Mouse (Mus musculus) embryo, embryonic 11.5 days (tissue): ENCODE results near the gene Th.

Experiments used
- DNase-seq: peaks from one replicate; pipeline ENCODE4 v3.0.0-alpha.2; 2012; ENCODE audit warnings: low read depth, low spot score

Th gene

DNA sequence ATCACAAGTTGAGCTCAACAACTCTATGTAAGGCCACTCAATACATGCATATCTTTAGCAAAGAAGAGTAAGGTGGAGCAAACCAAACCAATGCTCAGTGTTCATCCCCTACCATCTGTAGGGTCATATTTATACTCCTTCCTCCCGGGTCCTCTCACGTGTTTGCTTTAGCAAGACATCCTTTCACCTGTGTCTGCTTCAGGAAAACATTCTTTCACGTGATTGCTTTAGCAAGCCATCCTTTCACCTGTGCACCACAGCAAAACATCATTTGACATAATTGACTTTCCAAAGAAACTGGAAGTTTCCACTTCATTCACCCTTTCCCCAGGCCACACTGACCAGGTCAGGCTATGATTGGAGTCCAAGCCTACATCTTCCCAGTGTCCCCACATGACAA lies at the start of gene Th:
Gene Th, minus strand, starts transcription at position 101 of the 400 bp plus-strand sequence.
- DNase-seq: no peak

GRCm38 (mm10) chr7:142968809-142969511 lies 38.0 kb upstream of the Th start, which contains the start of gene Ascl2:
Gene Ascl2 (minus strand): TSS chr7:142969264.
- DNase-seq: peak; percentile 22

DNA sequence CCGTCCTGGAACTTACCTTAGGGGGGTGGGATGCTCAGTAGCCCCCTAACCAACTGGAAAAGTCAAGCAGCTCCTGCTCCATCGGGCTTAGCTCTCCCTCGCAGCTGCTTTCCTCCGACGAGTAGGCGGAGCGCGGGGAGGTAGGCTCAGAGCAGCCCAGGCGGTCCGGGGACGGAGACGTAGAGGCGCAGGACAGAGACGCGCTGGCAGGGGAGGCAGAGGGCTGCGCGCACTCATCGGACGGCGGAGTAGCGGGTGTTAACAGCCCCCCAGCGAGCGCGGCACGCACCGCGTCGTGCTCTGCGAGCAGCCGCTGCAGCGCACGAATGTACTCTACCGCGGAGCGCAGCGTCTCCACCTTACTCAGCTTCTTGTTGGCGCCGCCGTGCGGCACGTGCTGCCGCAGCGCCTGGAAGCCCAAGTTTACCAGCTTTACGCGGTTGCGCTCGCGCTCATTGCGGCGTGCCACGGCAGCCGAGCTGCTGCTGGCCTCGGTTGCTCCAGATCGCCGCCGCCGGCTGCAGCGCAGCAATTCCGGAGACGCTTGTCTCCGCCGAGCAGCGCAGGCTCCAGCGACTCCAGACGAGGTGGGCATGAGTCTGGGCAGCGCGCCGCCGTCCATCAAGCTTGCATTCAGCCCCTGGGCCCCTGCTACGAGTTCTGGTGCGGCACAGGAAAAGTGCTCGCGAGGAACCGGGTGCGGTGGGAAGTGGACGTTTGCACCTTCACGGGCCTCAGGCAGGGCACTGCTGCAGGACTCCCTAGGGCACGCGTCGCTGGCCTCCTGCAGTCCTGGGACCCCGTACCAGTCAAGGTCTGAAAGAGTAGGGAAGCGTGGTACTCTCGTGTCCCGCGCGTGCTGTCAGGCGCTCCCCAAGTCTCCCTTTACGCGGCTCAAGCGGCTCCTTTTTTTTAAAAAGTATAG lies 37.2 kb upstream of the Th start:
- DNase-seq: peak; percentile 67

DNA sequence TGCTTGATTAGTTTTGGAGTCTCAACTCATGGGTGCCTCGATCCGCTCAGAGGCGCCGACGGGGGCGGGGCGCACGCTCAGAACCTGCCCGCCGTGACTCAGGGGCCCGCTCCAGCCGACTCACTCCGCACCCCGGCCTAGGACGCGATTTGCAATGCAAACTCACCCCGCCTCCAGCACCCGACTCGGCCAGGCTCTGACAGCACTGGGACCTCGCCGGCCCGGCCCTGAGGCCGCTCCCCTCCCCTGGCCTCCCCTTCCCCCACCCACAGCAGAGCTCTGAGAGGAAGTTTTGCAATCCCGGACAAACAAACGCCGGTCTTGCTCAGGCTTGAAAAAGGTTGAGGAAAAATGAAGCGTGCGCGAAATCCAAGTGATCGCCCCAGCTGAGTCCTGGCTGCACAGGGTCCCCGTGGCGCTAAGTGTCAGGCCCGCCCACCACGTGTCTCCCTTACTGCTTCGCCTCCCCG lies 36.5 kb upstream of the Th start:
- peak; percentile 4 for DNase-seq

DNA sequence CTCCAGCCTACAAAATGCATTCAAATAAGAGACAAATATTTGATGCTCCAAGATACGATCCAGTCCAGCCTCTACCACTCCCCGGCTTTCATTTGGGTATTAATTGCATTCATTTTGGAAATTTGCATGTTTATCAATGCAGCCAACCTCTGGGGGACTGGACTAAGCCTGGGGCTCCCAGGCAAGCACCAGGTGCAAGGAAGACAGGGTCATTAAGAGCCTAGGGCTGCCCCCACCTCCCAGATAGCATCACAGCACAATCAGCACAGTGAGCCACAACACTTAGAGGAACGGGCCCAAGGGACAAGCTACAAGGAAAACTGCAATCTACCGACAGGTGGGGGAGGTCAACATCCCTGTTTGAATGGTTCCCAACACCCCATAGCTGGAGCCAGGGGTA lies 28.8 kb upstream of the Th start:
- no peak for DNase-seq

- DNase-seq: no peak
These were observed 27.9 kb upstream of the Th start for GRCm38 (mm10) chr7:142958817-142959216.

GRCm38 (mm10) chr7:142956018-142956417 lies 25.1 kb upstream of the Th start:
- no peak for DNase-seq

GRCm38 (mm10) chr7:142949568-142949967 lies 18.6 kb upstream of the Th start:
- DNase-seq: no peak

DNA sequence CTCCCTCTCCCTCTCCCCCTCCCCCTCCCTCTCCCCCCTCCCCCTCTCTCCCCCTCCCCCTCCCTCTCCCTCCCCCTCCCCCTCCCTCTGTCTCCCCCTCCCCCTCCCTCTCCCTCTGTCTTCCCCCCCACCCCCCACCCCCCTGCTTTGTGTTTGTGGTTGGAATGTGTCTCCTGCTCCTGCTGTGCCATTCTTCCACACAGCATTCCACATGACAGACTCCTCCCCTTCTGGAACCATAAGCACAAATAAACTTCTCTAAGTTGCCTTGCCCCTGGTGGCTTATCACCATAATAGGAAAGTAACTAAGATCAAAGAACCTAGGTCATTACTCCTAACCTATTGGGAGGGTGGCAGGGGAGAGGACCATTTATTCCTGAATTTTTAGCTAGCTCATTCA lies 6.7 kb upstream of the Th start:
- DNase-seq: no peak

DNA sequence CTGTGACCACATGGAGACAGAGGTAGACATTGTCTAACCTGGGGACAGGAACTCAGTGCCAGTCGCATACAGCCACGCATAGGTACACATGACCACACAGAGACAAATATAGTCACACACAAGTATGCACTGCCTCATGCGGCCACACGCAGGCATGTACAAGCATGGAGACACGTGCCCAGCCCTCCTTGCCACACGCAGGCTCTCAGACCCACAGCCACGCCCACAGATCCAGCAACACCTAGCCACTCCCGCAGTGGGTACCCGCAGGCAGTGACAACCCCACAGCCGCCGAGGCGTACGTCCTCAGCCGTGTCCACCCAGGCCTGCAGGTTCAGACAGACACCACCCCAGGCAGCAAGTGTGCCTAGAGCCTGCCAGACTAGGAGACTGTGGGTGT lies 4.8 kb upstream of the Th start:
- no peak for DNase-seq

DNA sequence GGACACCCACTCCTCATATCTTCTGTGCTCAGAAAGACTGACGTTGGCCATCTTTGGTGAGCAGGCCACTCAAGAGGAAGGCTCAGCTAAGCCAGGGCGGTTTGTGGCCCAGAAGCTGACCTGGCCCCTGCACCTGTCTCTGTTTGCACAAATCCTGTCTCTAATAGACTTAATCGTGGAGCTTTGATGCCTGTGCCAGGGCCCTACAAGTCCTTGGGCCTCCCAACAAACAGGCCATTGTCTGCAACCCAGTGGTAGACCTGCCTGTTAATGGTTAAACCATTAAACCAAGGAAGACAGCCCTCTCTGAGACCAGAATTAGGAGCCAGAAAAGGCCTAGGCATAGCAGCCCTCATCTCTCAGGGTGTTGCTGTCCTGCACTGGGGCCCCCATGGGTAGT lies 1.5 kb upstream of the Th start:
- no peak for DNase-seq

GRCm38 (mm10) chr7:142929516-142929915 lies 1.4 kb downstream of the Th start:
- no peak for DNase-seq

DNA sequence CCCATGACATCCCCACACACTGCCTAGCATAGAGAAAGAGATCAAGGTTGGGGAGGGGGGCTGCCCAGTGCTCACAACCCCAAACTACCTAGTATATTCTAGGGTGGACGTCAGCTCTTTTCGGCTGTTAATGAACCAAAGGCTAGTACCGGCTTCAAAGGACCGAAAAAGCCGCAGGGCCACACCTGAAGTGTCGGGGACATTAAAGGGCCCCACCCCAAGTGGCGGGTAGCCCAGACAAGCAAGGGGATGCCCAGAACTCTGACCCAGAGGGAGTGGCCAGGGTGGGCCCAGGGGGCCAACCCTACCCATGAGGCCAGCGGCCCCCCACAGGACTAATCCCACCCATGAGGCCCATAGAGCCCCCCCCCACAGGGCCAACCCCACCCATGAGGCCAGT lies 3.6 kb downstream of the Th start:
- no peak for DNase-seq

DNA sequence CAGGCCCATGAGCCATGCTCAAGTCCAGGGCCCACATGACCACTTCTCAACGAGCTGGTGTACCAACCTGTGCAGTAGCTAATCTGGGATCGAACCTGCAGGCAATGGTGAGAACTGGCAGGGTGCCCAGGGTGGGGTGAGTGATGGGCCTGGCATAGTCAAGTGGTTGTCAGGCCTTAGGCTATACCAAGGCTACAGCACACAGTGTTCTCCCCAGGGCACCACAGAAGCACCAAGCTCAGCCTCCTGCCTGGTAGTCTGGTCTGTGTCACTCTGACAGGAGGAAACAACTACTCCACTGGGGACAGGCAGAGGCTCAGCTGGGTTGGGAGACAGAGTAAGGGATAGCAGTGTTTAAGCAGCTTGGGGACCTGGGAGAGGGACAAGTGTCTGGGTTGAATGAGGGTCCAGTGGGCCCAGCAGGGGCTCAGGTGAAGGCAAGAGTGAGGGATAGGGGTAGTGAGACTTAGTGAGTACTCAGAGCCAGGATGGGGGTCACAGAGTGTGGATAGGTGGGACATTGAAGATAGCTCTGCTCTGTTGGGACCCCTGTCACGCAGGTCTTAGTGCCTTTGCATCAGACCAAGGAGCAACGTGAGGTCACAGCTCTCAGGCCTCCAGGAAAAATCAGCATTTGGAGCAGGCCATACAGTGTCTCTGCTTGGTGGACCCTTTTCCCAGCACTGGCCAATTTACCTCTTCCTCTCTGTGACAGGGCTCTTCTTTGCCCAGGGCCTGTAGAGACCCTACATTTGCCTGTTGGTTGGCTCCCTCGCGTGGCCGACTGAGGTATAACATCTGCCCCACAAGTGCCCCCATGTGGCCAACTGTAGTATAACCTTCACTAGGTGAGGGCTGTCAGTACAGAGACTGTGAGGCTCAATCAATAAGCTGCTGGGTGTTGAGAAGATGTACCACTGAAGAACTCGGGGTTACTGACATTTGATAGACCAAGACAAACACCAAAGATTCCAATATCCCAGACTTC lies 12.0 kb downstream of the Th start:
- DNase-seq: peak; percentile 64

DNA sequence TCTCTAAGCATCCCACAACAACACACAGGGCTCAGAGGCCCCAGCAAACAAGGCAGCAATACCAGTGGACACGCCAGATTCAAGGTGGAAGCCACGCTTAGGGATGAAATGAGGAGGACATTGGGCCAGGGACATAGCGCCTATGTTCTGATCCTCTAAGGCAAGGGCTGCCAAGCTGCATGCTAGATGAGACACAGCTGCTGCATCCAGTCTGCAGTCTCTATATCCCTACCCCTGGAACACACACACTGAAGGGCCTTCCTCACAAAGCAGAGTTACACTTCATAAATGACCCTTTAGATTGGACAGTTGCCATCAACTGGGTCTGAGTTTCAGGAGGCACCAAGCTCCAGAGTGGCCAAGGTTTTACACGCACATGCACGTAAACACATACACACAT lies 13.3 kb downstream of the Th start:
- no peak for DNase-seq

GRCm38 (mm10) chr7:142916178-142916577 lies 14.8 kb downstream of the Th start:
- DNase-seq: no peak

- no peak for DNase-seq
These were observed 19.2 kb downstream of the Th start for GRCm38 (mm10) chr7:142911682-142912081.

DNA sequence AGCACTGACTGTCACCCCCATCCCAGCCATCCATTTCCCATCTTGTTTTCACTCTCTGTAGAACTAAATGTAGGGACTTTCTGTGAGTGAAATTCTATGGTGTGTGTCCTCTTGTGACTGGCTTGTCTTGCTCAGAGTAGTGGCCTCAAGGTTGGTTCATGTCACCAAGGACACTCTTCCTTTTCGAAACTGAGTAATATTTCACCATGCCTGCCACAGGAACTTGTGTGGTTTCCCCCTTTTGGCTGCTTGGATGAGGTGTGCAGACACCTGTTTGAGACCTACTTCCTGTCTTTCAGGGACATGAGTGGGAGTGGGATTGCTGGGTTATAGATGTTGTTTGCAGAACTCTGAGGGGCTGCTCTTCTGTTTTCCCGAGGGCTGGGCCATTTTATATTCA lies 20.8 kb downstream of the Th start:
- no peak for DNase-seq

DNA sequence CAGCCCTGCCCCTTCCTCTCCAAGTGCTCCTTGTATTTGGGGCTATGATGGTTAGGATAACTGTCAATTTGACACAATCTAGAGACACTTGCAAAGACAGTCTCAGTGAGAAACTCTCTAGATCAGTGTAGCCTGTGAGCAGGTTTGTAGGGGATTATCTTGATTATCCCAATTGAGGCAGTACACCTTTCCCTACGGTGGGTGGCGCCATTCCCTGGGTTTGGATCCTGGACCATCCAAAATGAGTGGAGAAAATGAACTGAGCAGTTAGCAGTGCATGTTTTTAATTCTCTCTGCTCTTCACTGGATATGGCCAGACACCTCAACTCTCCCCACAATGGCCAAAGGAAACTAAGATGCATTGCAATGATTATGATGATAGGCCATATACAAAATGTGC lies 21.3 kb downstream of the Th start:
- DNase-seq: no peak

- no peak for DNase-seq
These were observed 25.3 kb downstream of the Th start for GRCm38 (mm10) chr7:142905606-142906005.

GRCm38 (mm10) chr7:142904331-142904730 lies 26.6 kb downstream of the Th start:
- DNase-seq: no peak

DNA sequence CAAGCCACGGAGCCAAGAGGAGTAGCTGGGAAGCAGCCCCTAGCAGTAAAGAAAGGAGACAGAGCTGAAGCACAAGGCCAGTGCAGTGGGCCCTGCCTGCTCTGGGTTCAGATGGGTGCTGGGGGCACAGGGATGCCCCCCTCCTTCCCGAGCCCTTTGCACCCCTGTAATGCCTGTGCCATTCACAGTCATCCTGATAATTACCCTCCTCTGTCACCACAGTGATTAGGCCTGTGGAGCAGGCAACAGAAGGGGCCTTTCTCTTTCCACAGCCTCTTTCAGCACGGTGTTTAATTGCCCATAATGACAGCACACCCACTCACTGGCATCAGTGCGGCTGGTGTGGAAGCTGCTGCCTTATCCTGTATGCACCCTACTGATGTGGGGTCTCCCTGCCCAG lies 28.0 kb downstream of the Th start:
- DNase-seq: no peak
